Mouse (Mus musculus): Measurements from ENCODE around the gene Tpp2. TPM values are rescaled to one million over a fixed set of nuclear protein-coding genes. Genes with fewer than 3 reads are reported as not detected.

Tpp2 gene
- polyA plus RNA-seq, 1 experiment: 12.0 TPM

- Histone ChIP-seq H3K4me1 (replicated peaks; ENCODE audit: control insufficient read depth, insufficient read depth, low read length) (no peaks in the 10 kb centered on the region), H3K27me3 (ENCODE audit: control insufficient read depth, insufficient read depth, low read length) (no peaks in the 10 kb centered on the region), H3K36me3 (ENCODE audit: control insufficient read depth, insufficient read depth, low read length) (peaks cover 50% of the 10 kb centered on the region), H3K27ac (ENCODE audit: control insufficient read depth, insufficient read depth, low read length) (no peak overlapping the region), H3K4me3 (ENCODE audit: control insufficient read depth, insufficient read depth, low read length) (no peak overlapping the region)
- DNase-seq: no peak
- 98% methylated on average over 4 of the region's 4 CpGs for WGBS
- TF ChIP-seq CTCF (IDR thresholded peaks at IDR 0.05; ENCODE audit: borderline replicate concordance, control insufficient read depth, extremely low read depth, insufficient read depth, low read length, poor library complexity) (no peak), POLR2A (IDR thresholded peaks at IDR 0.05; ENCODE audit: control insufficient read depth, extremely low read depth, insufficient read depth, low read length, poor library complexity) (no peak)
These were observed 63.6 kb downstream of the Tpp2 start for GRCm38 (mm10) chr1:43996914-43997589.

DNA sequence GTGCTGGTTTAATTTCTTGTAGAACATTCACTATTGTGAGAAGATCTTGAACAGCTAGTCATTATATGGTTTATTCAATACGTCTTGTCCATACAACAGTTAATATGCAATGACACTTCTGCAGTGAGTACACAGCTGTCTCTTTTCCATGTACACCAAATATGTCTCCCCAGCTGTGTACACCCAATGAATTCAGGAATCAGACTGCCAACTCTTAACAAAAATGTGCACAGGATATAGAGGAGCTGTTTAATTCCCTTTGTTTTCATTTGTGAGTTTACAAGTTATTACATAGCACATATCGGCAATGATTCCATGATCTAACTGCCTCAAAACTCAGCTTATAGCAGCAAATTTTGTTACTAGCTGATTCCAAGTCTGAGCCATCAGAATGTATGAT is 71.1 kb downstream of the Tpp2 start:
- no peak for DNase-seq
- H3K27ac ChIP-seq (ENCODE audit: control insufficient read depth, insufficient read depth, low read length): no peak overlapping the region
- no peaks in the 10 kb centered on the region for H3K27me3 ChIP-seq (ENCODE audit: control insufficient read depth, insufficient read depth, low read length)
- no peaks in the 10 kb centered on the region for H3K4me1 ChIP-seq (replicated peaks; ENCODE audit: control insufficient read depth, insufficient read depth, low read length)
- peaks cover 32% of the 10 kb centered on the region for H3K36me3 ChIP-seq (ENCODE audit: control insufficient read depth, insufficient read depth, low read length)
- H3K4me3 ChIP-seq (ENCODE audit: control insufficient read depth, insufficient read depth, low read length): no peak overlapping the region
- no peak for TF ChIP-seq POLR2A (IDR thresholded peaks at IDR 0.05; ENCODE audit: control insufficient read depth, extremely low read depth, insufficient read depth, low read length, poor library complexity)
- no peak for TF ChIP-seq CTCF (IDR thresholded peaks at IDR 0.05; ENCODE audit: borderline replicate concordance, control insufficient read depth, extremely low read depth, insufficient read depth, low read length, poor library complexity)
- WGBS: 97% methylated on average over 2 of the region's 2 CpGs

- no peak overlapping the region for H3K4me3 ChIP-seq (ENCODE audit: control insufficient read depth, insufficient read depth, low read length)
- no peak for DNase-seq
- TF ChIP-seq POLR2A (IDR thresholded peaks at IDR 0.05; ENCODE audit: control insufficient read depth, extremely low read depth, insufficient read depth, low read length, poor library complexity): no peak
- no peak for TF ChIP-seq CTCF (IDR thresholded peaks at IDR 0.05; ENCODE audit: borderline replicate concordance, control insufficient read depth, extremely low read depth, insufficient read depth, low read length, poor library complexity)
- H3K36me3 ChIP-seq (ENCODE audit: control insufficient read depth, insufficient read depth, low read length): no peaks in the 10 kb centered on the region
- no peaks in the 10 kb centered on the region for H3K4me1 ChIP-seq (replicated peaks; ENCODE audit: control insufficient read depth, insufficient read depth, low read length)
- no peaks in the 10 kb centered on the region for H3K27me3 ChIP-seq (ENCODE audit: control insufficient read depth, insufficient read depth, low read length)
- WGBS: 92% methylated on average over 2 of the region's 2 CpGs
- no peak overlapping the region for H3K27ac ChIP-seq (ENCODE audit: control insufficient read depth, insufficient read depth, low read length)
These were observed 82.1 kb downstream of the Tpp2 start for GRCm38 (mm10) chr1:44015556-44015955.

DNA sequence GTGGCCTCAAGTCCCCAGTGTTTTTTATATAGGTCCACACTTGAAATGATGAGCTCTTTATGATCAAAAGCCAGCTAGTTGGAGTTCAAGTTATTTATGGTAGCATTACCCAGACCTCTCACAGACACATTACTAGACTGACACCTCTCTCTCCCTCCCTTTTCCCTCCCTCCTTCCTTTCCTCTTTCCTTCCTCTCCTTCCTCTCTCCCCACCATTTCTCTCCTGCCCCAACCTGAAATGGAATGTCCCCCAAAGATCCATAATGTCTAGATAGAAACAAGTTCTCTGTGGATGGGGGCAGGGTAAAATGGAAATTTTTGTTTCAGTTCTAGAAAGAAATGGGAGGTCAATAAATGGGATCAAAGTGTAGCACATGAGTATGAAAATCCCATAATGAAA is 86.5 kb downstream of the Tpp2 start, which contains the start of gene Mettl21c:
Gene Mettl21c, minus strand, starts transcription at position 101 of the 400 bp plus-strand sequence.
- DNase-seq: no peak
- no peaks in the 10 kb centered on the region for H3K36me3 ChIP-seq (ENCODE audit: control insufficient read depth, insufficient read depth, low read length)
- H3K4me1 ChIP-seq (replicated peaks; ENCODE audit: control insufficient read depth, insufficient read depth, low read length): no peaks in the 10 kb centered on the region
- no peak within 1 kb of the TSS for H3K27ac ChIP-seq (ENCODE audit: control insufficient read depth, insufficient read depth, low read length)
- no peak within 1 kb of the TSS for H3K4me3 ChIP-seq (ENCODE audit: control insufficient read depth, insufficient read depth, low read length)
- TF ChIP-seq POLR2A (IDR thresholded peaks at IDR 0.05; ENCODE audit: control insufficient read depth, extremely low read depth, insufficient read depth, low read length, poor library complexity) (no peak), CTCF (IDR thresholded peaks at IDR 0.05; ENCODE audit: borderline replicate concordance, control insufficient read depth, extremely low read depth, insufficient read depth, low read length, poor library complexity) (no peak)
- H3K27me3 ChIP-seq (ENCODE audit: control insufficient read depth, insufficient read depth, low read length): no peaks in the 10 kb centered on the region

DNA sequence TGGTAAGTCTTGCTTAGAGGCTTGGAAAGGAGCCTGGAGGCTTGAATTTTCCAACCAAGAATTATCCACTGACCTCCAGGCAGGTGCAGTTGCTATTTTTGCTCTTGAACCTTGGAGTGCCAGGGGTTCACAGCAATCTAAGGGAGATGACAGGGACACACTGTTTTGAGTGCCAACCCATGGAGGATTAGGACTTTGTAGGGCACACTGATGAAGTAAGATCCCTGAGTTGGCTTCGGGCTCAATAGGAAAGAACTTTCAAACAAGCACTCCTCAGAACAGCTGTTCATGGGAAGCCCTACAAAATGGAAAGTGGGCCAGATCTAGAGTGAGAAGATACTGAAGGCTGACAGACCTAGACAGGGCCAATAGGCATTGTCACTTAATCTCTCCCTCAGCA is 89.2 kb downstream of the Tpp2 start:
- TF ChIP-seq POLR2A (IDR thresholded peaks at IDR 0.05; ENCODE audit: control insufficient read depth, extremely low read depth, insufficient read depth, low read length, poor library complexity): no peak
- TF ChIP-seq CTCF (IDR thresholded peaks at IDR 0.05; ENCODE audit: borderline replicate concordance, control insufficient read depth, extremely low read depth, insufficient read depth, low read length, poor library complexity): no peak
- WGBS: 87% methylated on average over 1 of the region's 1 CpGs
- H3K4me1 ChIP-seq (replicated peaks; ENCODE audit: control insufficient read depth, insufficient read depth, low read length): no peaks in the 10 kb centered on the region
- no peak overlapping the region for H3K4me3 ChIP-seq (ENCODE audit: control insufficient read depth, insufficient read depth, low read length)
- no peak overlapping the region for H3K27ac ChIP-seq (ENCODE audit: control insufficient read depth, insufficient read depth, low read length)
- DNase-seq: no peak
- H3K27me3 ChIP-seq (ENCODE audit: control insufficient read depth, insufficient read depth, low read length): no peaks in the 10 kb centered on the region
- no peaks in the 10 kb centered on the region for H3K36me3 ChIP-seq (ENCODE audit: control insufficient read depth, insufficient read depth, low read length)

DNA sequence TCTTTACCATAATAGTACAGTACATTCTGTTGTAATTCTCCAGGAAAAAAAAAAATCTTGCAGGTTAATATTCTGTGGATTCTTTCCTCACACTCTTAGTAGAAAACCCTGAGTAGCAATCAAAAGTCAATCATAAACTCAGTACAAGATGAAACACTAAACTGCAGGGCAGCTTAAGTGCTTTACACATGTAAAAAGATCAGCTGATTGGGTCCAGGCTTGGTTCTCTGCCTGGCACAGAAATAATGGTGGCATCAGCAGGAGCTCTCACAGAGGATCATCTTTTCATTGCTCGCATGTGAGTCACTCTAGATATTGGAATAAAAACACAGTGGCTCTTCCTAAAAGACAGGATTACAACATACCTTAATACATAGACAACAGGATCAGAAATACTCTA is 94.2 kb downstream of the Tpp2 start:
- no peak for DNase-seq
- no peaks in the 10 kb centered on the region for H3K36me3 ChIP-seq (ENCODE audit: control insufficient read depth, insufficient read depth, low read length)
- no peaks in the 10 kb centered on the region for H3K27me3 ChIP-seq (ENCODE audit: control insufficient read depth, insufficient read depth, low read length)
- H3K4me1 ChIP-seq (replicated peaks; ENCODE audit: control insufficient read depth, insufficient read depth, low read length): no peaks in the 10 kb centered on the region
- no peak overlapping the region for H3K27ac ChIP-seq (ENCODE audit: control insufficient read depth, insufficient read depth, low read length)
- TF ChIP-seq POLR2A (IDR thresholded peaks at IDR 0.05; ENCODE audit: control insufficient read depth, extremely low read depth, insufficient read depth, low read length, poor library complexity) (no peak), CTCF (IDR thresholded peaks at IDR 0.05; ENCODE audit: borderline replicate concordance, control insufficient read depth, extremely low read depth, insufficient read depth, low read length, poor library complexity) (no peak)
- no peak overlapping the region for H3K4me3 ChIP-seq (ENCODE audit: control insufficient read depth, insufficient read depth, low read length)
- 96% methylated on average over 1 of the region's 1 CpGs for WGBS

DNA sequence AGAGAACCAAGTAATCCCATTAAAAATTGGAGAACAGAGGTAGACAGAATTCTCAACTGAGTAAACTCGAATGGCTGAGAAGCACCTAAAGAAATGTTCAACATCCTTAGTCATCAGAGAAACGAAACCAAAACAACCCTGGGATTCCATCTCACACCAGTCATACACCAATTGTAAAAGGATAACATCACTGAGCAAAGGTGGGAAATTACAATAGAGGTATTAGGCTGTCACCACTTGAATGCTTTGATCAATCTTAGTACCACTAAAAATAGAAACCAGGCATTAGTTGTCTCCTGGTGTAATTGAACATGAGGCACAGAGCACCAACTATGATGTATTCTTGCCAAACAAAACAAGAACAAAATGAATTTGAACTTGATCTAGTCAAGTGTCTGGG is 98.8 kb downstream of the Tpp2 start:
- no peaks in the 10 kb centered on the region for H3K36me3 ChIP-seq (ENCODE audit: control insufficient read depth, insufficient read depth, low read length)
- H3K4me1 ChIP-seq (replicated peaks; ENCODE audit: control insufficient read depth, insufficient read depth, low read length): no peaks in the 10 kb centered on the region
- DNase-seq: no peak
- 87% methylated on average over 2 of the region's 2 CpGs for WGBS
- TF ChIP-seq POLR2A (IDR thresholded peaks at IDR 0.05; ENCODE audit: control insufficient read depth, extremely low read depth, insufficient read depth, low read length, poor library complexity): no peak
- TF ChIP-seq CTCF (IDR thresholded peaks at IDR 0.05; ENCODE audit: borderline replicate concordance, control insufficient read depth, extremely low read depth, insufficient read depth, low read length, poor library complexity): no peak
- H3K27me3 ChIP-seq (ENCODE audit: control insufficient read depth, insufficient read depth, low read length): no peaks in the 10 kb centered on the region
- H3K4me3 ChIP-seq (ENCODE audit: control insufficient read depth, insufficient read depth, low read length): no peak overlapping the region
- H3K27ac ChIP-seq (ENCODE audit: control insufficient read depth, insufficient read depth, low read length): no peak overlapping the region
